Mouse (Mus musculus): ENCODE data around the gene Fscn2. TPM values are rescaled to one million over a fixed set of nuclear protein-coding genes. Genes with fewer than 3 reads are reported as not detected.

The Fscn2 gene
- polyA plus RNA-seq, 1 experiment from 2014 or later = 1.1 TPM

- Histone ChIP-seq H3K9ac (no peak overlapping the region), H3K4me1 (peaks cover 50% of the 10 kb centered on the region)
- ATAC-seq (ENCODE audit: insufficient number of reproducible peaks, low FRiP score, low TSS enrichment, low read depth) = no peak
Measured at GRCm38 (mm10) chr11:120352571-120353290, 8.6 kb upstream of the Fscn2 start.

GRCm38 (mm10) chr11:120353500-120354303 lies 7.6 kb upstream of the Fscn2 start:
- H3K9ac ChIP-seq = no peak overlapping the region
- H3K4me1 ChIP-seq = peaks cover 60% of the 10 kb centered on the region
- ATAC-seq (ENCODE audit: insufficient number of reproducible peaks, low FRiP score, low TSS enrichment, low read depth) = no peak
- H3K27me3 ChIP-seq = no peaks in the 10 kb centered on the region
- WGBS = 22% methylated on average over 26 of the region's 26 CpGs
- H3K4me3 ChIP-seq (replicated peaks) = no peak overlapping the region
- no peaks in the 10 kb centered on the region for H3K36me3 ChIP-seq
- peak overlapping the region; percentile 25; the same call in 1 of the 2 replicates for H3K4me2 ChIP-seq (replicated peaks)
- no peaks in the 10 kb centered on the region for H3K9me3 ChIP-seq (replicated peaks)
- H3K27ac ChIP-seq (replicated peaks) = no peak overlapping the region

More at GRCm38 (mm10) chr11:120352571-120353290, 8.6 kb upstream of the Fscn2 start:
- no peaks in the 10 kb centered on the region for H3K36me3 ChIP-seq
- H3K9me3 ChIP-seq (replicated peaks) = no peaks in the 10 kb centered on the region
- 0 out of 2 replicates have a peak overlapping the region, but pooled peaks have one; percentile 13 for H3K27ac ChIP-seq (replicated peaks)
- WGBS = 60% methylated on average over 13 of the region's 13 CpGs
- no peaks in the 10 kb centered on the region for H3K27me3 ChIP-seq
- H3K4me3 ChIP-seq (replicated peaks) = no peak overlapping the region
- H3K4me2 ChIP-seq (replicated peaks) = no peak overlapping the region

GRCm38 (mm10) chr11:120354304-120355276 lies 6.7 kb upstream of the Fscn2 start:
- Histone ChIP-seq H3K4me2 (replicated peaks) (no peak overlapping the region), H3K36me3 (no peaks in the 10 kb centered on the region), H3K9me3 (replicated peaks) (no peaks in the 10 kb centered on the region), H3K27ac (replicated peaks) (no peak overlapping the region), H3K4me3 (replicated peaks) (no peak overlapping the region), H3K4me1 (peaks cover 57% of the 10 kb centered on the region), H3K27me3 (no peaks in the 10 kb centered on the region), H3K9ac (no peak overlapping the region)
- no peak for ATAC-seq (ENCODE audit: insufficient number of reproducible peaks, low FRiP score, low TSS enrichment, low read depth)
- 77% methylated on average over 17 of the region's 17 CpGs for WGBS

GRCm38 (mm10) chr11:120355277-120356039 lies 5.9 kb upstream of the Fscn2 start:
- H3K27ac ChIP-seq (replicated peaks) = no peak overlapping the region
- peaks cover 56% of the 10 kb centered on the region for H3K4me1 ChIP-seq
- no peak overlapping the region for H3K4me2 ChIP-seq (replicated peaks)
- no peaks in the 10 kb centered on the region for H3K36me3 ChIP-seq
- WGBS = 71% methylated on average over 5 of the region's 5 CpGs
- H3K4me3 ChIP-seq (replicated peaks) = no peak overlapping the region
- H3K27me3 ChIP-seq = no peaks in the 10 kb centered on the region
- no peak overlapping the region for H3K9ac ChIP-seq
- ATAC-seq (ENCODE audit: insufficient number of reproducible peaks, low FRiP score, low TSS enrichment, low read depth) = no peak
- H3K9me3 ChIP-seq (replicated peaks) = no peaks in the 10 kb centered on the region

GRCm38 (mm10) chr11:120356319-120356840 lies 5.0 kb upstream of the Fscn2 start:
- H3K9ac ChIP-seq = no peak overlapping the region
- WGBS = 84% methylated on average over 15 of the region's 15 CpGs
- no peak overlapping the region for H3K4me3 ChIP-seq (replicated peaks)
- peaks cover 52% of the 10 kb centered on the region for H3K4me1 ChIP-seq
- H3K27ac ChIP-seq (replicated peaks) = no peak overlapping the region
- no peak overlapping the region for H3K4me2 ChIP-seq (replicated peaks)
- no peaks in the 10 kb centered on the region for H3K9me3 ChIP-seq (replicated peaks)
- no peaks in the 10 kb centered on the region for H3K27me3 ChIP-seq
- no peaks in the 10 kb centered on the region for H3K36me3 ChIP-seq
- ATAC-seq (ENCODE audit: insufficient number of reproducible peaks, low FRiP score, low TSS enrichment, low read depth) = no peak

GRCm38 (mm10) chr11:120356900-120357299 lies 4.4 kb upstream of the Fscn2 start:
- no peaks in the 10 kb centered on the region for H3K27me3 ChIP-seq
- H3K27ac ChIP-seq (replicated peaks) = no peak overlapping the region
- no peak overlapping the region for H3K9ac ChIP-seq
- ATAC-seq (ENCODE audit: insufficient number of reproducible peaks, low FRiP score, low TSS enrichment, low read depth) = no peak
- 88% methylated on average over 4 of the region's 4 CpGs for WGBS
- H3K4me1 ChIP-seq = peaks cover 46% of the 10 kb centered on the region
- H3K4me3 ChIP-seq (replicated peaks) = no peak overlapping the region
- no peaks in the 10 kb centered on the region for H3K9me3 ChIP-seq (replicated peaks)
- no peaks in the 10 kb centered on the region for H3K36me3 ChIP-seq
- H3K4me2 ChIP-seq (replicated peaks) = no peak overlapping the region

GRCm38 (mm10) chr11:120357791-120358401 lies 3.4 kb upstream of the Fscn2 start:
- H3K4me3 ChIP-seq (replicated peaks) = no peak overlapping the region
- no peaks in the 10 kb centered on the region for H3K36me3 ChIP-seq
- H3K4me2 ChIP-seq (replicated peaks) = peak overlapping the region; percentile 1; the same call in 1 of the 2 replicates
- H3K9ac ChIP-seq = no peak overlapping the region
- peaks cover 39% of the 10 kb centered on the region for H3K4me1 ChIP-seq
- H3K9me3 ChIP-seq (replicated peaks) = no peaks in the 10 kb centered on the region
- H3K27ac ChIP-seq (replicated peaks) = peak overlapping the region; percentile 76
- no peaks in the 10 kb centered on the region for H3K27me3 ChIP-seq
- ATAC-seq (ENCODE audit: insufficient number of reproducible peaks, low FRiP score, low TSS enrichment, low read depth) = peak; percentile 37
- 7% methylated on average over 10 of the region's 10 CpGs for WGBS

- Histone ChIP-seq H3K9ac (no peak overlapping the region), H3K27me3 (no peaks in the 10 kb centered on the region), H3K27ac (replicated peaks) (no peak overlapping the region), H3K9me3 (replicated peaks) (no peaks in the 10 kb centered on the region), H3K36me3 (no peaks in the 10 kb centered on the region), H3K4me3 (replicated peaks) (no peak overlapping the region), H3K4me2 (replicated peaks) (no peak overlapping the region), H3K4me1 (peaks cover 28% of the 10 kb centered on the region)
- WGBS = 72% methylated on average over 6 of the region's 6 CpGs
- no peak for ATAC-seq (ENCODE audit: insufficient number of reproducible peaks, low FRiP score, low TSS enrichment, low read depth)
Measured at GRCm38 (mm10) chr11:120359391-120359790, 1.9 kb upstream of the Fscn2 start.

- Histone ChIP-seq H3K27ac (replicated peaks) (no peak overlapping the region), H3K27me3 (no peaks in the 10 kb centered on the region), H3K9me3 (replicated peaks) (no peaks in the 10 kb centered on the region), H3K4me2 (replicated peaks) (no peak overlapping the region), H3K9ac (no peak overlapping the region), H3K4me3 (replicated peaks) (no peak overlapping the region), H3K36me3 (no peaks in the 10 kb centered on the region), H3K4me1 (peaks cover 28% of the 10 kb centered on the region)
- no peak for ATAC-seq (ENCODE audit: insufficient number of reproducible peaks, low FRiP score, low TSS enrichment, low read depth)
- 41% methylated on average over 8 of the region's 8 CpGs for WGBS
Measured at GRCm38 (mm10) chr11:120360062-120360461, 1.3 kb upstream of the Fscn2 start.

GRCm38 (mm10) chr11:120360755-120361154 lies 579 bp upstream of the Fscn2 start:
- Histone ChIP-seq H3K27me3 (no peaks in the 10 kb centered on the region), H3K9ac (no peak overlapping the region), H3K36me3 (no peaks in the 10 kb centered on the region), H3K27ac (replicated peaks) (no peak overlapping the region), H3K9me3 (replicated peaks) (no peaks in the 10 kb centered on the region), H3K4me3 (replicated peaks) (no peak overlapping the region), H3K4me1 (peaks cover 30% of the 10 kb centered on the region), H3K4me2 (replicated peaks) (no peak overlapping the region)
- WGBS = 55% methylated on average over 5 of the region's 5 CpGs
- ATAC-seq (ENCODE audit: insufficient number of reproducible peaks, low FRiP score, low TSS enrichment, low read depth) = no peak

Measured in embryonic facial prominence, embryonic 15.5 days (tissue).